Comparison of ENCODE assay signal across 8 mouse cellular contexts in the genomic region with DNA sequence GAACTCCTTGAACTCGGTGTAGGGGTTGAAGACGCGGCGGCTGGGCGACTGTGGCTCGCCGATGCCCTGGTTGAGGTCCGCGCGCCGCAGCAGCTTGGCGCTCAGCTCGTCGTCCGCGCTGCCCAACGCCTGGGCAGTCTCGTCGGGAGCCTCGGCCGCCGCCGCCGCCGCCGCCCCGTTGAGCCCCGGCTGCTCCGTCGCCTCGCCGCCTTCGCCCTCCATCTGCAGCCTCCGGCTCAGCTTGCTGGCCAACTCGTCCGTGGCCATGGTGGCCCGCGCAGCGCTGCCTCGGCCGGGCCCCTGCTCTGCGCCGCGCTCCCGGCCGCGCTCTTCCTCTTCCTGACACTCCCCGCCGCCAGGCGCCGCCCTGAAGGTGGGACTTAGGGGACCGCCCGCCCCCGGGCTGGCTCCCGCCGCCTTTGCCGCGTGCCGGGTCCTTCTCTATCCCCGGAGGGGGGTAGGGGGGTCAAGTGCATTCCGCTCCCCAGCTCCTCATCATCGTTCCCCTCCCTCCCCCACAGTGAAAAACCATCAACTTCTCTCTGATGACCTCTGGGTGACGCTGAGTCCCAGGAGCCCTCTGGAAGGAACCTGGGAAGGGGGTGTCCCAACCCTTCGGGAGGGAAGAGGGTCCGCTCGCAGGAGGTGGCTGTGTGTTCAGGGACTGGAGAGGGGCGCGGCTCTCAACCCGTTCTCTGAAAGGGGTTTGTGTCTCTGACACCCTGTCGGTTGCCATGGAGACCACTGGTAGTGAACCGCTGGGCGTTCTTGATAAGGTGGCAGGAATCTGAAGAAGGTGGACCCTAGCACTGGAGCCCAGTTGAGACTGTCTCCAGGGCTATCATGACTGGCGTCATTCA. TPM values are rescaled to one million over a fixed set of nuclear protein-coding genes. Genes with fewer than 3 reads are reported as not detected.
DNase-seq lines count a peak whose midpoint lies in the region; ATAC-seq and TF ChIP-seq lines count a peak whose summit lies in the region.

A gene (minus strand): TSS at position 320 of the 860 bp plus-strand sequence.

- peak within 1 kb of the TSS; percentile 95 for H3K9ac ChIP-seq in heart, embryonic 11.5 days (ENCODE audit: low read depth, low read length)
- H3K9ac ChIP-seq in kidney, embryonic 16.5 days (replicated peaks; ENCODE audit: low read length), result peak within 1 kb of the TSS; percentile 81
- peak within 1 kb of the TSS; percentile 89 for H3K9ac ChIP-seq in liver, embryonic 14.5 days (replicated peaks)
- H3K9ac ChIP-seq in neural tube, embryonic 11.5 days (ENCODE audit: low read length), result peak within 1 kb of the TSS; percentile 69

- TF ChIP-seq CTCF in bone marrow macrophage, adult 2 months (IDR thresholded peaks at IDR 0.05; ENCODE audit: low read depth, low read length), result no peak
- no peak for TF ChIP-seq CTCF in embryonic fibroblast, embryonic 13.5 days (IDR thresholded peaks at IDR 0.05; ENCODE audit: borderline replicate concordance, insufficient read depth, low read length)
- TF ChIP-seq CTCF in liver, embryonic 14.5 days (IDR thresholded peaks at IDR 0.05; ENCODE audit: low read depth), result peak; percentile 5
- TF ChIP-seq CTCF in testis, adult 2 months (IDR thresholded peaks at IDR 0.05; ENCODE audit: control insufficient read depth, insufficient read depth, insufficient replicate concordance, low read depth, low read length), result no peak

- H3K36me3 ChIP-seq in heart, embryonic 11.5 days (ENCODE audit: control insufficient read depth, insufficient read depth, low read length), result peaks cover 5% of the 10 kb centered on the region; the same call in 1 of the 2 replicates
- no peaks in the 10 kb centered on the region for H3K36me3 ChIP-seq in kidney, embryonic 16.5 days (ENCODE audit: insufficient read depth, low read length)
- peaks cover 5% of the 10 kb centered on the region for H3K36me3 ChIP-seq in liver, embryonic 14.5 days (replicated peaks; ENCODE audit: control insufficient read depth, insufficient read depth, low read depth)
- no peaks in the 10 kb centered on the region for H3K36me3 ChIP-seq in neural tube, embryonic 11.5 days (ENCODE audit: control insufficient read depth, insufficient read depth, low read length)
- no peaks in the 10 kb centered on the region for H3K36me3 ChIP-seq in testis, adult 2 months (ENCODE audit: control insufficient read depth, insufficient read depth, low read length)

- H3K4me2 ChIP-seq in heart, embryonic 11.5 days, result peak within 1 kb of the TSS; percentile 77
- H3K4me2 ChIP-seq in kidney, embryonic 16.5 days (replicated peaks; ENCODE audit: low read depth, low read length), result peak within 1 kb of the TSS; percentile 88
- peak within 1 kb of the TSS; percentile 87 for H3K4me2 ChIP-seq in liver, embryonic 14.5 days (ENCODE audit: low read depth)
- peak within 1 kb of the TSS; percentile 93 for H3K4me2 ChIP-seq in neural tube, embryonic 11.5 days (ENCODE audit: low read depth)

- no peaks in the 10 kb centered on the region for H3K9me3 ChIP-seq in heart, embryonic 11.5 days (replicated peaks; ENCODE audit: control insufficient read depth, low read length)
- H3K9me3 ChIP-seq in kidney, embryonic 16.5 days (ENCODE audit: low read length), result no peaks in the 10 kb centered on the region
- no peaks in the 10 kb centered on the region for H3K9me3 ChIP-seq in liver, embryonic 14.5 days (ENCODE audit: control insufficient read depth, low read length)
- no peaks in the 10 kb centered on the region for H3K9me3 ChIP-seq in neural tube, embryonic 11.5 days (ENCODE audit: control insufficient read depth, low read length)

- peak; percentile 80 for TF ChIP-seq EP300 in liver, embryonic 14.5 days (IDR thresholded peaks at IDR 0.05; ENCODE audit: low read depth)

- peak; percentile 88 for ATAC-seq in heart, embryonic 11.5 days (replicated peaks; ENCODE audit: insufficient number of reproducible peaks, low FRiP score, low TSS enrichment)
- ATAC-seq in kidney, embryonic 16.5 days (ENCODE audit: low FRiP score, low TSS enrichment), result peak; percentile 92
- peak; percentile 90 for ATAC-seq in liver, embryonic 14.5 days (ENCODE audit: insufficient read depth)
- peak; percentile 82 for ATAC-seq in neural tube, embryonic 11.5 days (ENCODE audit: insufficient read depth, low FRiP score, low TSS enrichment)

- under 1% methylated on average over 62 of the region's 73 CpGs for WGBS in heart, embryonic 11.5 days (ENCODE audit: insufficient replicate concordance)
- under 1% methylated on average over 65 of the region's 73 CpGs for WGBS in kidney, embryonic 16.5 days
- under 1% methylated on average over 72 of the region's 73 CpGs for WGBS in liver, embryonic 14.5 days (ENCODE audit: insufficient replicate concordance)
- under 1% methylated on average over 69 of the region's 73 CpGs for WGBS in neural tube, embryonic 11.5 days

- peak within 1 kb of the TSS; percentile 96 for H3K27ac ChIP-seq in bone marrow macrophage, adult 2 months (ENCODE audit: insufficient read depth, low read depth, low read length)
- H3K27ac ChIP-seq in embryonic fibroblast, embryonic 13.5 days (ENCODE audit: insufficient read depth, low read length), result no peak within 1 kb of the TSS
- peak within 1 kb of the TSS; percentile 86 for H3K27ac ChIP-seq in heart, embryonic 11.5 days (ENCODE audit: low read depth, low read length)
- no peak within 1 kb of the TSS for H3K27ac ChIP-seq in kidney, embryonic 16.5 days (ENCODE audit: low read length)
- peak within 1 kb of the TSS; percentile 67 for H3K27ac ChIP-seq in liver, embryonic 14.5 days
- no peak within 1 kb of the TSS for H3K27ac ChIP-seq in neural tube, embryonic 11.5 days (ENCODE audit: low read depth, low read length)
- peak within 1 kb of the TSS; percentile 82 for H3K27ac ChIP-seq in testis, adult 2 months (ENCODE audit: control insufficient read depth, insufficient read depth, low read depth, low read length)

- no peaks in the 10 kb centered on the region for H3K27me3 ChIP-seq in heart, embryonic 11.5 days (ENCODE audit: control insufficient read depth, insufficient read depth, low read length)
- H3K27me3 ChIP-seq in kidney, embryonic 16.5 days (ENCODE audit: insufficient read depth, low read length), result peaks cover 9% of the 10 kb centered on the region; the same call in 1 of the 2 replicates
- H3K27me3 ChIP-seq in liver, embryonic 14.5 days (ENCODE audit: control insufficient read depth, insufficient read depth, low read length), result no peaks in the 10 kb centered on the region; the same call in none of the 2 replicates
- H3K27me3 ChIP-seq in neural tube, embryonic 11.5 days (ENCODE audit: control insufficient read depth, insufficient read depth, low read length), result no peaks in the 10 kb centered on the region
- H3K27me3 ChIP-seq in testis, adult 2 months (ENCODE audit: control insufficient read depth, insufficient read depth, low read length), result peaks cover 5% of the 10 kb centered on the region; the same call in 1 of the 2 replicates

- H3K4me3 ChIP-seq in bone marrow macrophage, adult 2 months (ENCODE audit: insufficient read depth, low read length), result peak within 1 kb of the TSS; percentile 77
- H3K4me3 ChIP-seq in embryonic fibroblast, embryonic 13.5 days (ENCODE audit: insufficient read depth, low read length), result peak within 1 kb of the TSS; percentile 82
- peak within 1 kb of the TSS; percentile 88 for H3K4me3 ChIP-seq in heart, embryonic 11.5 days (ENCODE audit: low read depth, low read length)
- peak within 1 kb of the TSS; percentile 66 for H3K4me3 ChIP-seq in kidney, embryonic 16.5 days (ENCODE audit: low read length)
- H3K4me3 ChIP-seq in liver, embryonic 14.5 days (ENCODE audit: insufficient read depth in 1 of 2, low read depth in 2 of 2, low read length in 2 of 2), result peak within 1 kb of the TSS; percentile 75 to 76
- H3K4me3 ChIP-seq in neural tube, embryonic 11.5 days (ENCODE audit: low read depth, low read length), result peak within 1 kb of the TSS; percentile 64
- peak within 1 kb of the TSS; percentile 94 for H3K4me3 ChIP-seq in testis, adult 2 months (ENCODE audit: control insufficient read depth, low read depth, low read length)

- peak; percentile 84 for DNase-seq in CD4-positive, CD25-positive, alpha-beta regulatory T cell, adult 2 months (ENCODE audit: low read depth, low spot score)
- DNase-seq in liver, embryonic 14.5 days (ENCODE audit: low read depth in 3 of 3, low spot score in 3 of 3), result peak; percentile 89 to 97 (median 90)
- peak; percentile 83 for DNase-seq in neural tube, embryonic 11.5 days (ENCODE audit: low spot score)

- H3K4me1 ChIP-seq in bone marrow macrophage, adult 2 months (ENCODE audit: control insufficient read depth, insufficient read depth, low read length), result peaks cover 20% of the 10 kb centered on the region
- H3K4me1 ChIP-seq in embryonic fibroblast, embryonic 13.5 days (ENCODE audit: control insufficient read depth, insufficient read depth, low read length), result peaks cover 3% of the 10 kb centered on the region; the same call in 1 of the 2 replicates
- peaks cover 54% of the 10 kb centered on the region for H3K4me1 ChIP-seq in heart, embryonic 11.5 days (ENCODE audit: control insufficient read depth, insufficient read depth, low read length)
- H3K4me1 ChIP-seq in kidney, embryonic 16.5 days (ENCODE audit: insufficient read depth, low read length), result peaks cover 35% of the 10 kb centered on the region
- H3K4me1 ChIP-seq in liver, embryonic 14.5 days (replicated peaks; ENCODE audit: control insufficient read depth in 2 of 2, insufficient read depth in 2 of 2, low read length in 1 of 2), result peaks cover 33 to 47% of the 10 kb centered on the region in 2 experiments
- peaks cover 14% of the 10 kb centered on the region; the same call in 1 of the 2 replicates for H3K4me1 ChIP-seq in neural tube, embryonic 11.5 days (ENCODE audit: control insufficient read depth, insufficient read depth, low read length)
- H3K4me1 ChIP-seq in testis, adult 2 months (ENCODE audit: control insufficient read depth, insufficient read depth, low read length), result peaks cover 20% of the 10 kb centered on the region

- peak; percentile 79; the same call in 1 of the 2 replicates for TF ChIP-seq POLR2A in bone marrow macrophage, adult 2 months (IDR thresholded peaks at IDR 0.05; ENCODE audit: borderline replicate concordance, low read depth, low read length)
- peak; percentile 88 for TF ChIP-seq POLR2A in embryonic fibroblast, embryonic 13.5 days (IDR thresholded peaks at IDR 0.05; ENCODE audit: low read depth, low read length)
- TF ChIP-seq POLR2A in testis, adult 2 months (IDR thresholded peaks at IDR 0.05; ENCODE audit: control insufficient read depth, low read depth, low read length), result no peak; the same call in none of the 2 replicates

RNA-seq across cellular contexts. Expression of the gene that starts here (rescaled TPM):
- polyA plus RNA-seq in bone marrow macrophage, adult 2 months (2012; ENCODE audit: insufficient read depth, insufficient read length, missing spikeins), result 491 and 499 TPM in 2 replicates
- polyA plus RNA-seq in embryonic fibroblast, embryonic 13.5 days (2011; ENCODE audit: insufficient read length, low read depth, missing spikeins), result 25.3 and 28.7 TPM in 2 replicates
- polyA plus RNA-seq in heart, embryonic 11.5 days (2014; fragmentation: Nextera tagmentation; extraction: Ambion mirVana), result 59.2 and 63.4 TPM in 2 replicates
- polyA plus RNA-seq in kidney, embryonic 16.5 days (2015; fragmentation: Nextera tagmentation; extraction: Ambion mirVana), result 58.5 and 62.4 TPM in 2 replicates
- 25.9 and 26.5 TPM in 2 replicates for polyA plus RNA-seq in liver, embryonic 14.5 days (2012; rRNA removed)
- 23.4 and 26.2 TPM in 2 replicates for polyA plus RNA-seq in liver, embryonic 14.5 days (2014; fragmentation: Nextera tagmentation; extraction: Ambion mirVana)
- polyA plus RNA-seq in neural tube, embryonic 11.5 days (2014; fragmentation: Nextera tagmentation; extraction: Ambion mirVana), result 24.4 and 28.5 TPM in 2 replicates
- polyA plus RNA-seq in testis, adult 2 months (2012; rRNA removed), result 56.1 and 57.6 TPM in 2 replicates

Comparison
In these comparisons a context has a peak if more than half of its experiments do, and no peak if none do; other contexts are left out.
1. H3K27ac ChIP-seq: peak in bone marrow macrophage, adult 2 months (single experiment), heart, embryonic 11.5 days (single experiment), liver, embryonic 14.5 days (single experiment) and testis, adult 2 months (single experiment); none in embryonic fibroblast, embryonic 13.5 days (single experiment), kidney, embryonic 16.5 days (single experiment) and neural tube, embryonic 11.5 days (single experiment).
2. Peak in every context shown above with its lines, with median percentiles within 50 percentile points of each other: DNase-seq, H3K4me3 ChIP-seq, ATAC-seq, H3K4me2 ChIP-seq and H3K9ac ChIP-seq.